Mouse (Mus musculus) neural tube, embryonic 13.5 days (tissue): ENCODE data around the gene Ccdc12. TPM values are rescaled to one million over a fixed set of nuclear protein-coding genes. Genes with fewer than 3 reads are reported as not detected.

Experiments
- ATAC-seq: fragments of 200-750 bp; cut with Nextera tagmentation; 2 replicates; pipeline ENCODE4 v1.8.0; 2017; ENCODE audit warnings: low read depth, mild to moderate bottlenecking, moderate TSS enrichment, moderate library complexity
- H3K27ac ChIP-seq: fragments of 300-500 bp; sonication (generic); replicated peaks from 2 replicates; pipeline ENCODE4 v1.5.1; 2015; ENCODE audit warnings: moderate library complexity, mild to moderate bottlenecking, inconsistent platforms
- H3K27me3 ChIP-seq: fragments of 300-500 bp; sonication (generic); 2 replicates; pipeline ENCODE4 v1.6.1; 2015; ENCODE audit warnings: mild to moderate bottlenecking, inconsistent platforms
- H3K36me3 ChIP-seq: fragments of 300-500 bp; sonication (generic); 2 replicates; pipeline ENCODE4 v1.6.1; 2015; ENCODE audit warnings: mild to moderate bottlenecking, inconsistent platforms
- H3K4me1 ChIP-seq: fragments of 300-500 bp; sonication (generic); replicated peaks from 2 replicates; pipeline ENCODE4 v1.6.1; 2015; ENCODE audit warnings: inconsistent platforms
- H3K4me2 ChIP-seq: fragments of 300-500 bp; sonication (generic); 2 replicates; pipeline ENCODE4 v1.6.1; 2015; ENCODE audit warnings: inconsistent platforms, mild to moderate bottlenecking, moderate library complexity
- H3K4me3 ChIP-seq: fragments of 300-500 bp; sonication (generic); 2 replicates; pipeline ENCODE4 v1.5.1; 2015; ENCODE audit warnings: mild to moderate bottlenecking, inconsistent platforms
- H3K9ac ChIP-seq: fragments of 300-500 bp; sonication (generic); 2 replicates; pipeline ENCODE4 v1.6.1; 2015; ENCODE audit warnings: moderate library complexity, mild to moderate bottlenecking, inconsistent platforms
- H3K9me3 ChIP-seq: fragments of 300-500 bp; sonication (generic); 2 replicates; pipeline ENCODE4 v1.6.1; 2016; ENCODE audit warnings: inconsistent platforms
- WGBS: fragments of 180-500 bp; shearing (Covaris S2); methylation state at CpG from one replicate; pipeline ENCODE4 v1.1.7; 2015; 5-methylcytosine and 5-hydroxymethylcytosine counted together
- microRNA-seq: library from miRNA; unstranded; fragments of <30 nt; microRNA quantifications from one replicate; pipeline ENCODE4, GENCODE M21; 2016
- polyA plus RNA-seq: library from polyadenylated mRNA; unstranded; fragments of >200 nt; fragmentation: Nextera tagmentation; extraction: Ambion mirVana; gene quantifications from 2 replicates; pipeline ENCODE4 v1.2.1, GENCODE M21; 2015

Gene Ccdc12
- polyA plus RNA-seq, 1 experiment from 2014 or later = 118 TPM

GRCm38 (mm10) chr9:110753773-110754172 is 97.5 kb downstream of the Ccdc12 start:
- 71% methylated on average over 4 of the region's 4 CpGs for WGBS
- ATAC-seq = no peak
- Histone ChIP-seq H3K4me1 (no peaks in the 10 kb centered on the region; the same call in 1 of the 2 replicates), H3K36me3 (no peaks in the 10 kb centered on the region), H3K9ac (no peak overlapping the region), H3K9me3 (no peaks in the 10 kb centered on the region), H3K27me3 (no peaks in the 10 kb centered on the region; the same call in 1 of the 2 replicates), H3K4me3 (no peak overlapping the region), H3K4me2 (no peak overlapping the region), H3K27ac (no peak overlapping the region)

- no peak for ATAC-seq
- 82% methylated on average over 5 of the region's 5 CpGs for WGBS
- Histone ChIP-seq H3K4me3 (no peak overlapping the region), H3K27me3 (no peaks in the 10 kb centered on the region), H3K36me3 (no peaks in the 10 kb centered on the region), H3K9me3 (no peaks in the 10 kb centered on the region), H3K4me2 (no peak overlapping the region), H3K9ac (no peak overlapping the region), H3K27ac (no peak overlapping the region), H3K4me1 (no peaks in the 10 kb centered on the region; the same call in 1 of the 2 replicates)
Measured at GRCm38 (mm10) chr9:110757816-110758215, 101.5 kb downstream of the Ccdc12 start.

GRCm38 (mm10) chr9:110758605-110759004 is 102.3 kb downstream of the Ccdc12 start:
- H3K9me3 ChIP-seq = no peaks in the 10 kb centered on the region
- no peak overlapping the region for H3K9ac ChIP-seq
- H3K4me3 ChIP-seq = no peak overlapping the region
- 65% methylated on average over 8 of the region's 8 CpGs for WGBS
- H3K36me3 ChIP-seq = no peaks in the 10 kb centered on the region
- H3K27me3 ChIP-seq = no peaks in the 10 kb centered on the region; the same call in 1 of the 2 replicates
- H3K27ac ChIP-seq = no peak overlapping the region
- H3K4me1 ChIP-seq = no peaks in the 10 kb centered on the region; the same call in 1 of the 2 replicates
- no peak for ATAC-seq
- no peak overlapping the region for H3K4me2 ChIP-seq

GRCm38 (mm10) chr9:110759265-110759664 is 103.0 kb downstream of the Ccdc12 start:
- Histone ChIP-seq H3K9me3 (no peaks in the 10 kb centered on the region), H3K4me1 (no peaks in the 10 kb centered on the region; the same call in 1 of the 2 replicates), H3K4me2 (no peak overlapping the region), H3K27ac (no peak overlapping the region), H3K27me3 (no peaks in the 10 kb centered on the region; the same call in 1 of the 2 replicates), H3K9ac (no peak overlapping the region), H3K36me3 (no peaks in the 10 kb centered on the region), H3K4me3 (no peak overlapping the region)
- ATAC-seq = no peak
- 59% methylated on average over 2 of the region's 2 CpGs for WGBS

DNA sequence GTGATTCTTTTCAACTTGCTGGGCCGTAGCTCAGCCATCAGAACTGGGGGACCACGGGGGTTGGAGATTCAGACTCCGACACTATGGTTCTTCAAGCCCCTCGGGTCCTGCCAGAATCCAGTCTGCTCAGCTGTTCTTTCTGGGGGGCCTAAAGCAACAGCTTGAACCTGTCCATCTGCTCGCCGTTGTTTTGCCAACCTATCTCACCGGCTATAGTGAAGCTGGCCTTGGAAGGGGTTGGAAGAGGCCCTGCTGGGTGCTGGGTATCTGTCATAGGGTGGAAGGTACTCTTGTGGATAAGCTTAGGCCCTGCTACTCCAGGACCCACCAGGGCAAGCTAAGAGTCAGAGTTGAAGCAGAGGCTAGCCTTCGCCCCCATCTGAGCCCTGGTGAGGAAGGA is 104.6 kb downstream of the Ccdc12 start:
- H3K27me3 ChIP-seq = no peaks in the 10 kb centered on the region; the same call in 1 of the 2 replicates
- no peaks in the 10 kb centered on the region for H3K9me3 ChIP-seq
- 90% methylated on average over 8 of the region's 8 CpGs for WGBS
- H3K36me3 ChIP-seq = no peaks in the 10 kb centered on the region
- no peak overlapping the region for H3K4me2 ChIP-seq
- no peak overlapping the region for H3K9ac ChIP-seq
- no peaks in the 10 kb centered on the region; the same call in 1 of the 2 replicates for H3K4me1 ChIP-seq
- no peak for ATAC-seq
- no peak overlapping the region for H3K4me3 ChIP-seq
- no peak overlapping the region for H3K27ac ChIP-seq

Small RNA genes lying within 50 kb of the gene (microRNA-seq; reads per million reads assigned to microRNA genes)
- gene Mir8107 = not detected

Other genes with a start within 250 kb of the Ccdc12 start
- gene Ptpn23, start 248.3 kb upstream of the Ccdc12 start, polyA plus RNA-seq = 21.5 and 27.8 TPM in 2 replicates
- 2.8 and 3.1 TPM in 2 replicates for gene Ngp, start 236.8 kb upstream of the Ccdc12 start, polyA plus RNA-seq
- gene Klhl18, start 179.8 kb upstream of the Ccdc12 start, polyA plus RNA-seq = 16.6 and 18.6 TPM in 2 replicates
- gene Kif9, start 179.5 kb upstream of the Ccdc12 start, polyA plus RNA-seq = 2.3 and 2.5 TPM in 2 replicates
- gene Setd2, start 123.9 kb upstream of the Ccdc12 start, polyA plus RNA-seq = 35.7 and 36.3 TPM in 2 replicates
- gene Nradd, start 32.1 kb upstream of the Ccdc12 start, polyA plus RNA-seq = 38.0 and 39.3 TPM in 2 replicates
- gene Nbeal2, start 2.3 kb upstream of the Ccdc12 start, polyA plus RNA-seq = 1.8 and 2.2 TPM in 2 replicates
- gene Myl3, start 85.4 kb downstream of the Ccdc12 start, polyA plus RNA-seq = 1.2 and 3.8 TPM in 2 replicates
- gene Pth1r, start 90.6 kb downstream of the Ccdc12 start, polyA plus RNA-seq = 17.6 and 20.2 TPM in 2 replicates
- not detected in 2 replicates for gene Prss42, start 141.7 kb downstream of the Ccdc12 start, polyA plus RNA-seq
- gene Prss44, start 157.5 kb downstream of the Ccdc12 start, polyA plus RNA-seq = not detected in 2 replicates
- gene Prss43, start 170.2 kb downstream of the Ccdc12 start, polyA plus RNA-seq = not detected in 2 replicates
- gene Prss45, start 178.1 kb downstream of the Ccdc12 start, polyA plus RNA-seq = not detected in 2 replicates
- gene Prss46, start 188.0 kb downstream of the Ccdc12 start, polyA plus RNA-seq = not detected in 2 replicates
- 0.22 TPM in 1 of 2 replicates, not detected in the other for gene Prss50, start 201.5 kb downstream of the Ccdc12 start, polyA plus RNA-seq
- 1.2 TPM in 2 replicates for gene Als2cl, start 223.4 kb downstream of the Ccdc12 start, polyA plus RNA-seq
- gene Tmie, start 223.6 kb downstream of the Ccdc12 start, polyA plus RNA-seq = 1.7 and 1.8 TPM in 2 replicates